Mouse (Mus musculus) E14TG2a.4 (cell line): Measurements from ENCODE around the gene Sertad2.

Experiments
- CTCF ChIP-seq: conservative IDR thresholded peaks from 2 replicates; pipeline ENCODE4 v1.5.1; 2014; ENCODE audit warnings: low read length
- POU5F1 ChIP-seq: IDR thresholded peaks from 2 replicates; pipeline ENCODE4 v1.6.1; 2014; ENCODE audit warnings: low read length, borderline replicate concordance

DNA sequence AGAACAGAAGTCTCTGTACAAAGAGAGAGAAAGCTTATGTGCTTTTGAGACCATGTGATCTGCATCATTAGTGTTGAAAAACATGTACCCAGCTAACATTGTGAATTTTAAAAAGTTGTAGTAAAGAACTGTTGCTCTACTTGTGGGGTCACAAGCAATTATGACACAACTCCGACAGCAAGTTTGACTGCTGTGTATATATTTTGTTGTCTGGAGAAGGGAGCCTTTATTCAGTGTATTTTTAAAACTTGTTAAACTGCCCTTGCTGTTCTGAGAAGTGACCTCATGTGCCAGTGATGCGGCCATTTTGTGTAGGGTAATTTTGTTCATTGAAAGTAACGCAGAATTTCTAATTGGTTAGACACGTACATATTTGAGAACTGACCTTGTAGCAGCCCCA is 61.1 kb downstream of the Sertad2 start:
- TF ChIP-seq CTCF (no peak), POU5F1 (no peak)
